Mouse (Mus musculus): ENCODE measurements at regions not wholly inside any gene's neighbourhood (a gene's known extent, or its start where the extent isn't known, plus 50 kb on each side); places are given as distances from the start of the nearest gene placed in this dataset.

DNA sequence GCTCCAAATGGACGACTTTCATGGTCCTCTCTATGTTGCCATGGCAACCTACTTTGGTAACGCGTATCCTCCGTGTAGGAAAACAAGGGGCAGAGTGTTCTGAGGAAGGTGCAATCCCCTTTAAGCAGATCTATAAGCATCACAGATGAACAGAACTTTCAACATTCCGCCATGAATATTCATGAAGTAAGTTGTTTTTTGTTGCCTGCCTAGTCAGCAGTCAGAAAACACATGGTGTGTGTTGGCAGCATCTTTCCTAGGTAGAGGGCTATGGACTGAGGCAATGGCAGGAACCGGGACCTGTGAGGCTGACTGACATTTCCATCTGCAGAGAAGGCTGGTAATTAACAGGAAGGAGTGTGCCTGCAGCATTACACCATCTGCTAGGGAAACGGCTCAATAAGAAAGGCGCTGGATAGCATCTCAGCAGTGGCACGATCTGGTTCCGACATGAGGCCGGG lies 544.0 kb downstream of the Rnf144a start:
- H3K4me1 ChIP-seq (ENCODE audit: control insufficient read depth, insufficient read depth, low read length) = no peaks in the 10 kb centered on the region
- H3K4me3 ChIP-seq (ENCODE audit: insufficient read depth, low read depth, low read length) = no peak overlapping the region
- TF ChIP-seq CTCF (IDR thresholded peaks at IDR 0.05; ENCODE audit: insufficient read depth, low read depth, low read length) (no peak), POLR2A (IDR thresholded peaks at IDR 0.05; ENCODE audit: insufficient read depth, low read depth, low read length) (no peak)
- WGBS = 22% methylated on average over 11 of the region's 11 CpGs
- H3K27ac ChIP-seq (ENCODE audit: insufficient read depth, low read depth, low read length) = no peak overlapping the region

GRCm38 (mm10) chr12:25869846-25870245 lies 545.2 kb downstream of the Rnf144a start:
- TF ChIP-seq POLR2A (IDR thresholded peaks at IDR 0.05; ENCODE audit: insufficient read depth, low read depth, low read length) (no peak), CTCF (IDR thresholded peaks at IDR 0.05; ENCODE audit: insufficient read depth, low read depth, low read length) (no peak)
- Histone ChIP-seq H3K4me1 (ENCODE audit: control insufficient read depth, insufficient read depth, low read length) (no peaks in the 10 kb centered on the region), H3K4me3 (ENCODE audit: insufficient read depth, low read depth, low read length) (no peak overlapping the region), H3K27ac (ENCODE audit: insufficient read depth, low read depth, low read length) (no peak overlapping the region)

GRCm38 (mm10) chr12:25865063-25865462 lies 550.0 kb downstream of the Rnf144a start:
- WGBS = 90% methylated on average over 3 of the region's 3 CpGs
- TF ChIP-seq POLR2A (IDR thresholded peaks at IDR 0.05; ENCODE audit: insufficient read depth, low read depth, low read length) (no peak), CTCF (IDR thresholded peaks at IDR 0.05; ENCODE audit: insufficient read depth, low read depth, low read length) (no peak)
- no peak overlapping the region for H3K4me3 ChIP-seq (ENCODE audit: insufficient read depth, low read depth, low read length)
- H3K4me1 ChIP-seq (ENCODE audit: control insufficient read depth, insufficient read depth, low read length) = no peaks in the 10 kb centered on the region
- no peak overlapping the region for H3K27ac ChIP-seq (ENCODE audit: insufficient read depth, low read depth, low read length)

GRCm38 (mm10) chr12:25864113-25864852 lies 550.8 kb downstream of the Rnf144a start:
- 83% methylated on average over 7 of the region's 7 CpGs for WGBS
- no peaks in the 10 kb centered on the region for H3K4me1 ChIP-seq (ENCODE audit: control insufficient read depth, insufficient read depth, low read length)
- no peak overlapping the region for H3K27ac ChIP-seq (ENCODE audit: insufficient read depth, low read depth, low read length)
- no peak overlapping the region for H3K4me3 ChIP-seq (ENCODE audit: insufficient read depth, low read depth, low read length)
- TF ChIP-seq POLR2A (IDR thresholded peaks at IDR 0.05; ENCODE audit: insufficient read depth, low read depth, low read length) (no peak), CTCF (IDR thresholded peaks at IDR 0.05; ENCODE audit: insufficient read depth, low read depth, low read length) (no peak)

GRCm38 (mm10) chr12:25861100-25861499 lies 554.0 kb downstream of the Rnf144a start:
- 82% methylated on average over 3 of the region's 3 CpGs for WGBS
- H3K4me3 ChIP-seq (ENCODE audit: insufficient read depth, low read depth, low read length) = no peak overlapping the region
- no peak overlapping the region for H3K27ac ChIP-seq (ENCODE audit: insufficient read depth, low read depth, low read length)
- no peak for TF ChIP-seq CTCF (IDR thresholded peaks at IDR 0.05; ENCODE audit: insufficient read depth, low read depth, low read length)
- TF ChIP-seq POLR2A (IDR thresholded peaks at IDR 0.05; ENCODE audit: insufficient read depth, low read depth, low read length) = no peak
- no peaks in the 10 kb centered on the region for H3K4me1 ChIP-seq (ENCODE audit: control insufficient read depth, insufficient read depth, low read length)

- no peak overlapping the region for H3K4me3 ChIP-seq (ENCODE audit: insufficient read depth, low read depth, low read length)
- no peak overlapping the region for H3K27ac ChIP-seq (ENCODE audit: insufficient read depth, low read depth, low read length)
- TF ChIP-seq CTCF (IDR thresholded peaks at IDR 0.05; ENCODE audit: insufficient read depth, low read depth, low read length) (no peak), POLR2A (IDR thresholded peaks at IDR 0.05; ENCODE audit: insufficient read depth, low read depth, low read length) (no peak)
- no peaks in the 10 kb centered on the region for H3K4me1 ChIP-seq (ENCODE audit: control insufficient read depth, insufficient read depth, low read length)
- WGBS = 80% methylated on average over 6 of the region's 6 CpGs
Measured at GRCm38 (mm10) chr12:25858397-25858796, 556.7 kb downstream of the Rnf144a start.

GRCm38 (mm10) chr12:25830057-25830456 lies 585.0 kb downstream of the Rnf144a start:
- 63% methylated on average over 7 of the region's 7 CpGs for WGBS
- no peak for TF ChIP-seq CTCF (IDR thresholded peaks at IDR 0.05; ENCODE audit: insufficient read depth, low read depth, low read length)
- Histone ChIP-seq H3K4me1 (ENCODE audit: control insufficient read depth, insufficient read depth, low read length) (peaks cover 9% of the 10 kb centered on the region; the same call in 1 of the 2 replicates), H3K27ac (ENCODE audit: insufficient read depth, low read depth, low read length) (no peak overlapping the region), H3K4me3 (ENCODE audit: insufficient read depth, low read depth, low read length) (no peak overlapping the region)

- H3K4me3 ChIP-seq (ENCODE audit: insufficient read depth, low read depth, low read length) = no peak overlapping the region
- 91% methylated on average over 2 of the region's 2 CpGs for WGBS
- H3K4me1 ChIP-seq (ENCODE audit: control insufficient read depth, insufficient read depth, low read length) = peaks cover 9% of the 10 kb centered on the region; the same call in 1 of the 2 replicates
- no peak for TF ChIP-seq POLR2A (IDR thresholded peaks at IDR 0.05; ENCODE audit: insufficient read depth, low read depth, low read length)
- TF ChIP-seq CTCF (IDR thresholded peaks at IDR 0.05; ENCODE audit: insufficient read depth, low read depth, low read length) = no peak
- H3K27ac ChIP-seq (ENCODE audit: insufficient read depth, low read depth, low read length) = no peak overlapping the region
Measured at GRCm38 (mm10) chr12:25827961-25828360, 587.1 kb downstream of the Rnf144a start.

- no peak overlapping the region for H3K27ac ChIP-seq (ENCODE audit: insufficient read depth, low read depth, low read length)
- 37% methylated on average over 3 of the region's 3 CpGs for WGBS
- TF ChIP-seq POLR2A (IDR thresholded peaks at IDR 0.05; ENCODE audit: insufficient read depth, low read depth, low read length) = no peak
- no peak for TF ChIP-seq CTCF (IDR thresholded peaks at IDR 0.05; ENCODE audit: insufficient read depth, low read depth, low read length)
Measured at GRCm38 (mm10) chr12:25826928-25827327, 588.1 kb downstream of the Rnf144a start.

More at GRCm38 (mm10) chr12:25826928-25827327, 588.1 kb downstream of the Rnf144a start:
- no peak overlapping the region for H3K4me3 ChIP-seq (ENCODE audit: insufficient read depth, low read depth, low read length)
- peaks cover 9% of the 10 kb centered on the region; the same call in 1 of the 2 replicates for H3K4me1 ChIP-seq (ENCODE audit: control insufficient read depth, insufficient read depth, low read length)
